Mouse (Mus musculus): Measurements from ENCODE around the gene Xpc.

DNA sequence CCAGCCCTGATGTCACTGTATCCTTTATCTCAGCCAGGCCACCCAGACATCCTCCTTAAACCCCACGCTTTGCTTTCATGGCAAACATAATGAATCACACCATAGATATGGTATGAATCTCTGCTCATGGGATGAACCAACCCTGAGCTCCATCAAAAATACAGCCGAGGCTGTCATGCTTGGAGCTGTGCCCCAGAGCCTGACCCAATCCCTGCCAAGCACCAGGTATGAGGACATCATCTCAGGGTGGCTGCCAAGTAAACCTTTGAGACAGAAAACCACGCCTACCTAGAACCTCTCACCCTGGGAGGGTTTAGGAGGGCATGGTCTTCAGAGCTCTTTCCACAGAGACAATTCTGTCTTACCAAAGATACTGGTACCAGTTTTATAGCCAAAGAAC, 47.3 kb upstream of the Xpc start:
- TF ChIP-seq POLR2A (IDR thresholded peaks at IDR 0.05; ENCODE audit: borderline replicate concordance, low read depth, low read length) (no peak), CTCF (IDR thresholded peaks at IDR 0.05; ENCODE audit: low read depth, low read length) (no peak)
